Mouse (Mus musculus) limb, embryonic 10.5 days (tissue): ENCODE results near the gene Arpc1a. TPM values are rescaled to one million over a fixed set of nuclear protein-coding genes. Genes with fewer than 3 reads are reported as not detected.
"Not testable (repeated sequence)": the region's sequence is repeated elsewhere in the genome, so short reads cannot be mapped to it uniquely, and the experiment has no call there.

Experiments
- DNase-seq: peaks from one replicate; pipeline ENCODE4 v3.0.0-alpha.2; 2017; ENCODE audit warnings: low spot score
- H3K27ac ChIP-seq: fragments of 300-500 bp; sonication (generic); 2 replicates; pipeline ENCODE4 v1.5.1; 2016; ENCODE audit warnings: mild to moderate bottlenecking
- H3K27me3 ChIP-seq: fragments of 300-500 bp; sonication (generic); 2 replicates; pipeline ENCODE4 v1.6.1; 2016; ENCODE audit warnings: low read depth, mild to moderate bottlenecking; ENCODE audit not compliant: poor library complexity, severe bottlenecking
- H3K36me3 ChIP-seq: fragments of 300-500 bp; sonication (generic); 2 replicates; pipeline ENCODE4 v1.6.1; 2016; ENCODE audit warnings: mild to moderate bottlenecking, moderate library complexity
- H3K4me1 ChIP-seq: fragments of 300-500 bp; sonication (generic); 2 replicates; pipeline ENCODE4 v1.6.1; 2016
- H3K4me3 ChIP-seq: fragments of 300-500 bp; sonication (generic); 2 replicates; pipeline ENCODE4 v1.5.1; 2016; ENCODE audit warnings: mild to moderate bottlenecking, moderate library complexity
- H3K9me3 ChIP-seq: fragments of 300-500 bp; sonication (generic); replicated peaks from 2 replicates; pipeline ENCODE4 v1.6.1; 2016; ENCODE audit warnings: mild to moderate bottlenecking
- WGBS: fragments of 180-500 bp; shearing (Covaris S2); methylation state at CpG from one replicate; pipeline ENCODE4 v1.1.7; 2016; 5-methylcytosine and 5-hydroxymethylcytosine counted together
- polyA plus RNA-seq: library from polyadenylated mRNA; unstranded; fragments of >200 nt; fragmentation: Nextera tagmentation; extraction: Ambion mirVana; gene quantifications from 2 replicates; pipeline ENCODE4 v1.2.1, GENCODE M21; 2016

The Arpc1a gene
- polyA plus RNA-seq, 1 experiment from 2014 or later, result 125 TPM

DNA sequence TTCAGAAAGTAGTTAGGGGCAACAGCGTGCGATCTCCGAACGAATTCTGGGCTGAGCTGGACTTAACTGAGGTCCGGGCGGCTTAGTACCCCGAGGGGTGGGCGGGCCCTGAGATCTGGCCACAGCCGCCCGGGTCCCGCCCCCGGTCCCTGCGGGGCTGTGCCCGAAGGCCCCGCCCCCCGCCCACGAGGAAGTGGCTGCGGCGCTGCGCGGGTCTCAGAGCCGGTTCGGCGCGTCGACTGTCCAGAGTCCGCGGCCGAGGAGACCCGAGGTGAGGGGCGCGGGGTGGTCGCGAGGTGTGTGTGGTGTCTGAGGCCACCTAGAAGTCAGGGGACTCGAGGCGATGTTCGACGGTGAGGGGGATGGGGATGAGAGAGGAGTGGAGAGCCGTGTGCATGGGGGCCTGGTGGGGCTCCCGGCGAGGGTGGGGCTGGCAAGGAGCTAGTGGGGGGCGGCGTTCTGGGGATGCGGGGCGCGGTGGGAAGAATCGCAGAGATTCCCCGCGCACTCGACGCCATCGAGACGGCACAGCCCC, 30.5 kb downstream of the Arpc1a start, which contains the start of gene Arpc1b:
Arpc1b (plus strand) TSS at position 145 of the 535 bp plus-strand sequence.
- Histone ChIP-seq H3K36me3 (peaks cover 27% of the 10 kb centered on the region), H3K4me3 (peak within 1 kb of the TSS; percentile 71), H3K9me3 (no peaks in the 10 kb centered on the region), H3K27ac (peak within 1 kb of the TSS; percentile 80), H3K4me1 (peaks cover 27% of the 10 kb centered on the region), H3K27me3 (peaks cover 8% of the 10 kb centered on the region; the same call in 1 of the 2 replicates)
- under 1% methylated on average over 49 of the region's 53 CpGs for WGBS
- DNase-seq, result peak; percentile 71

DNA sequence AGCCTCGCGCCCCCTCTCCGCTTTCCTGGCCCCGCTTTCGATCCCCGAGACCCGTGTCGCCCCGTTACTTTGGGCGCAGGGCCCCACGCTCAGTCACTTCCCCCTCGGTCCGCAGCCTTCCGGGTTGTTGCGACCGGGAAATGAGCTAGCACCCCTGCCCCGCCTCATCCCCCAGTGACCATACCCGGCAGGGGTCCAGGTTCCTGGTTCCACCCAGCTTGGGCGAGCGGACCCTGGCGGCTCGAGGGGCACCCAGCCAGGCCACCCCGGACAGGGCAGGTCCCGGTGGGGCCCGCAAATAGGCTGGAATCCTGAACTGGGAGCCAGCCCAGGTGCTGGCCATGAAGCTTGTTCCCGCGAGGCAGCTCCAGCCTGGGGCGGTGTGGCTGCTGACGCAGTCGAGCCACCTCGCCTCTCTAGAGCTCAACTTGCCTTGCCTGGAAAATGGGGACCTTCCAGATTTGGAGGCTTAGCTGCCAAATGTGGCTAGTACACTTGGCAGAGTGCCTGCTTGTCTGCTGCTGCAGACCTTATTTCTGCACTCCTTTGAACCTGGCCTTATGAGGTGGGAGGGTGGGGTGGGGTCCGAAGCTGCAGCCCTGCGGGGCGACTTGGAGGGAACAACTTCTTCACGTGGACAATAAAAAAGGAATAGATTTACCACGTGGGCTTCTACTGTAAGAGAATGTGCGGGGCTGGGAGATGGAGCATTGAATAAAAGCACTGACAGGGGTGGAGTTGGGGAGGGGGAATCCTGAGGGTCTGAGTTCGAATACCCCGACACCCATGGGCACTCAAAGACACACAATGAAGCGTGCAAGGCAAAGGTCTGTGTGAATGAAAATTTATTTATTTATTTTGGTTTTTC, 31.2 kb downstream of the Arpc1a start:
- DNase-seq, result peak; percentile 56
- no peaks in the 10 kb centered on the region for H3K9me3 ChIP-seq
- peak overlapping the region; percentile 71 for H3K4me3 ChIP-seq
- peaks cover 8% of the 10 kb centered on the region; the same call in 1 of the 2 replicates for H3K27me3 ChIP-seq
- H3K27ac ChIP-seq, result peak overlapping the region; percentile 80
- 18% methylated on average over 40 of the region's 40 CpGs for WGBS
- peaks cover 26% of the 10 kb centered on the region for H3K36me3 ChIP-seq
- peaks cover 27% of the 10 kb centered on the region for H3K4me1 ChIP-seq

DNA sequence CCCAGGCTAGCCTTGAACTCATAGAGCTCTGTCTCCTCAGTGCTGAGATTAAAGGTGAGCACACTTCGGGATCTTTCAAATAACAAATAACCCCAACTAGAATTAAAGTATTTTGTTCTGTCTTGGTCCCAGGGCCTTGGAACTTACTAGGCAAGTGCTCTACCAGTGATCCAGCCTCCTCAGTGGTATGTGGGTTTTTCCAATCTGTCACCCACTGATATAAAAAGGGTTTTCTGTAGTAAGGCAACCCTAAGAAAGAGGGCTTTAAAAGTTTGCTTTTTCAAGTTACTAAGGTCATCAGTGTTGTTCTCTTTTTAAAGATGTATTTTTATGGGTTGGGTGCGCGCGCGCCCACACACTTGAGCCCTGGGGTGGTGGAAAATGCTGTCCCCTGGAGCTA, 32.1 kb downstream of the Arpc1a start:
- Histone ChIP-seq H3K27me3 (peaks cover 8% of the 10 kb centered on the region; the same call in 1 of the 2 replicates), H3K36me3 (peaks cover 17% of the 10 kb centered on the region), H3K27ac (peak overlapping the region; percentile 58), H3K4me1 (peaks cover 34% of the 10 kb centered on the region), H3K9me3 (no peaks in the 10 kb centered on the region), H3K4me3 (no peak overlapping the region)
- 97% methylated on average over 5 of the region's 5 CpGs for WGBS
- DNase-seq, result no peak

DNA sequence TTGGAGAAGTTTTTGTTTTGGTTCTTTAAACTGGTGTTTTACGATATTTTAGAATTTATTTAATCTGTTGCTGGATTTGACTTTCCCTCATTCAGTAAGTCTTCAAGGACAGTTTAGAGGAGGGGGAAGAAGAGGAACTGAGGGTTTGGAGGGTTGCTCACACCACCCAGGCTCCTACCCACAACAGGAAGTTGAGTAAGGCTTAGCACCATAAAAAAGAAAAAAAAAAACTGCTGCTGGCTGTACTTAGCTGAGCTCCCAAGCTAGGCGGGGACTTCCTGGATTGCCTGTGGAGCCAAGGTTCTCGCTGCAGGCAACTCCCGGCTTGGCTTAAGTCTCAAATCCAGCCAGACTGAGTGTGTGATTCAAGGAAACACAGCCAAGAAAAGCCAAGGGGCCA, 32.7 kb downstream of the Arpc1a start:
- Histone ChIP-seq H3K9me3 (no peaks in the 10 kb centered on the region), H3K4me1 (peaks cover 40% of the 10 kb centered on the region), H3K27ac (peak overlapping the region; percentile 58), H3K27me3 (peaks cover 8% of the 10 kb centered on the region; the same call in 1 of the 2 replicates), H3K36me3 (peaks cover 16% of the 10 kb centered on the region), H3K4me3 (no peak overlapping the region)
- 45% methylated on average over 4 of the region's 4 CpGs for WGBS
- DNase-seq, result peak; percentile 41

DNA sequence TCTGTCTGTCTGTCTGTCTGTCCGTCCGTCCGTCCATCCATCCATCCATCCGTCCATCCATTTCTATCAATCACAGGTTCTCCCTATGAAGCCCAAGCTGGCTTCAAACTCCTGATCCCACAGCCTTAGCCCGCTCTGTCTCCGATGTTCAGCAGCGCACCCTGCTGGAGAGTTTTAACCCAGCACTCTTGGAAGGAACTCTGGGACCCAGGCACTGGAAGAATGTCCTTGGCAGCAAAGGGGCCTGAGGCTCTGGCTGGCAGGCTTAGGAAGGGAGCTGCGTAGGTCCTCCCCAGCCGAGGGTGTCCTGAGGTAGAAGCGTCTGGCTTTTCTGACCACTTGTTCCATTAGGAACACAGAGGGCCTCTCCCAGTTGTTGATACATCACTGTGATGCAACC, 33.3 kb downstream of the Arpc1a start:
- Histone ChIP-seq H3K27me3 (peaks cover 8% of the 10 kb centered on the region; the same call in 1 of the 2 replicates), H3K36me3 (peaks cover 22% of the 10 kb centered on the region), H3K9me3 (no peaks in the 10 kb centered on the region), H3K4me3 (no peak overlapping the region), H3K4me1 (peaks cover 43% of the 10 kb centered on the region), H3K27ac (peak overlapping the region; percentile 58)
- peak; percentile 69 for DNase-seq
- 47% methylated on average over 10 of the region's 10 CpGs for WGBS

DNA sequence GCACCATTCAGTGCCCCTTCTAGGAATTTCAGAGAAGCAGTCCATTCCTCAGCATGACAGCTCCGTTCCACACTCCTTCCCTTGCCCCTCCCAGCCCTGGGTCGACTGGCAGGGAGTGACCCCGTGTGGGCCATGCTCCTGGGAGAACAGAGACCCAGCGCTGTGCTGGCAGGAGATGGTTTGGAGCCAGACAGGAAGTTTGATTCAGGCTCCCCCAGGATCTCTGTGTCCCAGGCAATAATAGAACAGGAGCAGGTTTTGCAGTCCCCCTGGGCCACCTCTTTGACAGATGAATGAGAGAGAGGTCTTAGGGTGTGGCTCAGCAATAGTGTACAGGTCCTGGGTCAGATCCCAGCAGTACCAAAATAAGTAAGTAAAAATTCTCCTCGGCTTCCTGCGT, 34.4 kb downstream of the Arpc1a start:
- Histone ChIP-seq H3K9me3 (no peaks in the 10 kb centered on the region), H3K4me1 (peaks cover 43% of the 10 kb centered on the region), H3K4me3 (no peak overlapping the region), H3K36me3 (peaks cover 32% of the 10 kb centered on the region), H3K27ac (no peak overlapping the region), H3K27me3 (peaks cover 8% of the 10 kb centered on the region; the same call in 1 of the 2 replicates)
- DNase-seq, result no peak
- 65% methylated on average over 6 of the region's 6 CpGs for WGBS

DNA sequence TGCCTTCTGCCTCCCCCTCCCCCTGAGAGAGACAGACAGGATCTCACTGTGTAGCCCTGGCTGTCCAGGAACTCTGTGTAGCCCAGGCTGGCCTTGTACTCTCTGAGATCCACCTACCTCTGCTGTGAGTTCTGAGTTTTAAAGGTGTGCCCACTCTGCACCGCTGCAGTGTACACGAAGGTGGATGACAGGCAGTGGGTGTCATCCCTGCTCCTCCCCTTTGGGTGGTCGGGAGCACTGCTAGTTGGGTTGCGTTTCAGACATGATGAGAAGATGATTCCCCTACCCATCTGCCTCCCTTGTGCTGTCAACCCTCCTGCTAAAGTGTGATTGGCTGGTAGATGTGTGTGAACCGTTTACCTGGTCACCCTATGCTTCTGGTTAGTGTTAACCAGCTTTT, 34.8 kb downstream of the Arpc1a start:
- DNase-seq, result no peak
- no peak overlapping the region for H3K27ac ChIP-seq
- peaks cover 37% of the 10 kb centered on the region for H3K36me3 ChIP-seq
- WGBS, result 90% methylated on average over 5 of the region's 5 CpGs
- no peaks in the 10 kb centered on the region for H3K9me3 ChIP-seq
- H3K27me3 ChIP-seq, result peaks cover 8% of the 10 kb centered on the region; the same call in 1 of the 2 replicates
- H3K4me1 ChIP-seq, result peaks cover 43% of the 10 kb centered on the region
- no peak overlapping the region for H3K4me3 ChIP-seq

DNA sequence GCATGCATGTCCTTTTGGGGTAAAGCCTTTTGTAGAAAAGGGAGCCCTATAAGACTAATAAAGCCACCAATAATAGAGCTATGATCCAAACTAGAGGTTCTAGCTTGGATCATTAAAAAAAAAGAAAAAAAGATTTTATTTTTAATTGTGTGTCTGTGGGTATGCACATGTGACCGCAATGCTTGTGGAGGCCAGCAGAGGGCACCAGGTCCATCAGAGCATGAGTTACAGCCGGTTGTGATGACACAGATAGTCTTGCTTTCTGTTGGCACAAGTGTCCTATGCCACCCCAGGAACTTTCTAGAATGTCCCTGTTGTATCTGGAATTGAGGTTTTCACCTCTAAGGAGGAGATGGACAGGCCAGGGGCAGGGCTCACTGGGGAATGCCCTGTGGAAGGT, 35.8 kb downstream of the Arpc1a start:
- no peak overlapping the region for H3K4me3 ChIP-seq
- peaks cover 5% of the 10 kb centered on the region; the same call in 1 of the 2 replicates for H3K27me3 ChIP-seq
- H3K4me1 ChIP-seq, result peaks cover 34% of the 10 kb centered on the region
- peaks cover 46% of the 10 kb centered on the region for H3K36me3 ChIP-seq
- H3K9me3 ChIP-seq, result no peaks in the 10 kb centered on the region
- 90% methylated on average over 2 of the region's 2 CpGs for WGBS
- no peak for DNase-seq
- H3K27ac ChIP-seq, result no peak overlapping the region

DNA sequence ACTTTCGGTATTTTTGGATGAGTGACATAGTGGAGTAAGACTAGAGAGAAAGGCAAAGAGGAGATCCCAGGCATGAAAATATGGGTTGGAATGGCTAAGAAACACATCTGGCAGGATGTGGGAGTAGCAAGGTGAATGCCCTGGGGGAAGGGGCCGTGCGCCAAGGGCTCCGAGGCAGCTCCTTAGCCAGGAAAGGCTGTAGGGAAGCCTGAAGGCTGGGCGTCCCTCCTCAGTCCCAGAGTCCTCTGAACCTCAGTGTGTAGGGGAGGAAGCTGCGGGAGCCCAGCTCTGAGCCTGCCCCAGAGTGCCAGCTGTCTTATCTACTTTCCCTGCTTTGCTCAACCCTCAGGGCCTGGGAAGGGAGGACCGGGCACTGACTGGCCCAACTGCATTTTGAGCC, 37.3 kb downstream of the Arpc1a start:
- peaks cover 27% of the 10 kb centered on the region for H3K4me1 ChIP-seq
- no peaks in the 10 kb centered on the region for H3K27me3 ChIP-seq
- 70% methylated on average over 7 of the region's 7 CpGs for WGBS
- no peaks in the 10 kb centered on the region for H3K9me3 ChIP-seq
- DNase-seq, result no peak
- H3K36me3 ChIP-seq, result peaks cover 62% of the 10 kb centered on the region
- peak overlapping the region; percentile 15; the same call in 1 of the 2 replicates for H3K27ac ChIP-seq
- H3K4me3 ChIP-seq, result no peak overlapping the region

DNA sequence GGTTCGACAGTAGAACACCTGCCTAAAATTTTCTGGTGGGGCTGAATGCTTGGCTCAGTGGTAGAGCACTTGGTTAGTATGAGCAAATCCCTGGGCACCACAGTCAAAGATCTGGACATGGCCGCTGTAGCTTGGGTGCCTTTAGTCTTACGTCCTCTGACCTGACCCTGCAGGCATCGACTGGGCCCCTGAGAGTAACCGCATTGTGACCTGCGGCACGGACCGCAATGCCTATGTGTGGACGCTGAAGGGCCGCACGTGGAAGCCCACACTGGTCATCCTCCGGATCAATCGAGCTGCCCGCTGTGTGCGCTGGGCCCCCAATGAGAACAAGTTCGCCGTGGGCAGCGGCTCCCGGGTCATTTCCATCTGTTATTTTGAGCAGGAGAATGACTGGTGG, 39.8 kb downstream of the Arpc1a start:
- Histone ChIP-seq H3K4me1 (peaks cover 15% of the 10 kb centered on the region), H3K27me3 (no peaks in the 10 kb centered on the region), H3K27ac (no peak overlapping the region), H3K36me3 (peaks cover 86% of the 10 kb centered on the region), H3K4me3 (no peak overlapping the region), H3K9me3 (no peaks in the 10 kb centered on the region)
- DNase-seq, result no peak
- 94% methylated on average over 19 of the region's 19 CpGs for WGBS

DNA sequence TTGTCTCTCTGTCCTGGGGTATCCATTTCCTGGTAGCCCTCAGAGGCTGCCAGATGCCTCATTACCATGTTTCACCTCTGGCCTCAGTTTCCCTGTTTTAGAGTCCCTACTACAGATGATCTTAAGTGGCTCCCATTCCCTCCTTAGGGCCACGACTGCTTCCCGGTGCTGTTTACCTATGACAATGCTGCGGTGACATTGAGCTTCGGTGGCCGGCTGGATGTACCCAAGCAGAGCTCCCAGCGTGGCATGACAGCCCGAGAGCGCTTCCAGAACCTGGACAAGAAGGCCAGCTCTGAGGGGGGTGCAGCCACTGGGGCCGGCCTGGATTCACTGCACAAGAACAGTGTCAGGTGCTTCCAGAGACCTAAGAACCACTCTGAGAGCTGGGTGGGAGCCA, 43.0 kb downstream of the Arpc1a start:
- H3K4me1 ChIP-seq, result 0 out of 2 replicates have a peak, but pooled peaks cover under 1% of the 10 kb centered on the region
- no peaks in the 10 kb centered on the region for H3K9me3 ChIP-seq
- WGBS, result 93% methylated on average over 9 of the region's 9 CpGs
- H3K36me3 ChIP-seq, result peaks cover 99% of the 10 kb centered on the region
- no peak for DNase-seq
- H3K27ac ChIP-seq, result no peak overlapping the region
- H3K4me3 ChIP-seq, result no peak overlapping the region
- H3K27me3 ChIP-seq, result no peaks in the 10 kb centered on the region

DNA sequence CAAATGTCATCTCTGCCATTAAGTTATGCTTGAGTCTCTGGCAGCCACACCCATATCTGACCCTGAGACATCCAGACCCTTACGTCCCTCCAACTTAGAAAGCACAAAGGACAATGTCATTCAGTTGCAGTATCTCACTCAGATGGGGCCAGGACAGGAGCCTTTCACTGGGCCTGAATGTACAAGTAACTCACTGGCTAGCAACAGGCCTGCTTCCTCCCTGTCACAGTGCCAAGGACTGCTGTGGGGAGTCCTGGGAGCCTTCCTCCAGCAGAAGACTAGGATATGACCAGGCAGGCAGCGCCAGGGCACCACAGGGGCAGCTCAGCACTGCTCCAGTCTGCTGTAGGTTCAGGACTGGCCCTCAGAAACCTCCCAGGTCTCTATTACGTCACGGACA, 45.5 kb downstream of the Arpc1a start:
- over 99% methylated on average over 4 of the region's 4 CpGs for WGBS
- Histone ChIP-seq H3K36me3 (peaks cover 100% of the 10 kb centered on the region), H3K9me3 (no peaks in the 10 kb centered on the region), H3K27me3 (no peaks in the 10 kb centered on the region), H3K4me1 (no peaks in the 10 kb centered on the region), H3K4me3 (no peak overlapping the region), H3K27ac (no peak overlapping the region)
- DNase-seq, result no peak

DNA sequence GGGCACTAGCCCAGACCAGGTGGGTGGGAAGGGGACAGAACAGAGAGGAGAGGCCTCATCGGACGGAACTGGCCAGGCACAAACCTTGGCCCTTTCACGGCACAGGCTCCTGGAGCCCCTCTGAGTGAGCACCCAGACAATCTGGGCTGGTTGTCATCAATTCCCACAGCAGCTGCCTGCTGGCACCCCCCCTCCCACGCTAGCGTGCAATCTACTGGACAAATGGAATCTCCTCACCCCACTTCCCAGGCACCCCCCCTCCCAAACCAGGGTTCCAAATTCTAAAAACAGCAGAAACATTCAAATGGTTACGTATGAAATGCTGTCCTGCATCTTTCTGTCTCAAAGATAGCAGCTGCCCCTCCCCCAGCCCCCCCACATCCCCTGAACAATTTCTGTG, 46.1 kb downstream of the Arpc1a start:
- H3K4me1 ChIP-seq, H3K27me3 ChIP-seq, H3K4me3 ChIP-seq, DNase-seq, H3K9me3 ChIP-seq, H3K27ac ChIP-seq: not testable (repeated sequence)
- peaks cover 100% of the 10 kb centered on the region for H3K36me3 ChIP-seq
- 90% methylated on average over 4 of the region's 6 CpGs for WGBS
